Mouse (Mus musculus) megakaryocyte, embryonic 14.5 days (primary cell): ENCODE measurements at regions not wholly inside any gene's neighbourhood (a gene's known extent, or its start where the extent isn't known, plus 50 kb on each side); places are given as distances from the start of the nearest gene placed in this dataset.

Experiments used
- FLI1 ChIP-seq: IDR thresholded peaks from 2 replicates; pipeline ENCODE4 v1.6.1; 2012; ENCODE audit warnings: low read length, inconsistent platforms, mixed read lengths
- GATA1 ChIP-seq: IDR thresholded peaks from 3 replicates; pipeline ENCODE4 v1.6.1; 2012; ENCODE audit warnings: mixed read lengths, low read length, inconsistent platforms, borderline replicate concordance

DNA sequence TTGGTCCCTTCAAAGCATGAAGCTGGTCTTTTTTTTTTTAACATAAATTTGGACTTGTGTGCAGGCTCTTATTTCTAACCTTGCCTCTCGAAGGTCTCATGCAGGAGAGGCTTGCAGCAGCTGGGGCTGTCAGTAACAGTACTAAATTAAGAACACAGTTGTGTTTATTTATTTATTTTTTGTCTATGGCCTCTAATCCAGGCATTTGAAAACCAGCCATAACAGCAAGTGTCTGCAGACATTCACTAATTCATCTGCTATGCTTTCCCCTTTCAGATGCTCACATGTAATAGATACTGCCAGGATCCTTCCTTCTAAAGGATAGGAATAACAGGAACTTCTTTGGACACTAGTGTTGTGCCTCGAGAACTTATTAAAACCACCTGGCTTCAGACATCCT, 172.5 kb downstream of the Rchy1 start:
- TF ChIP-seq GATA1 (no peak), FLI1 (no peak)
